Mouse (Mus musculus) ES-Bruce4 (cell line): ENCODE data around the gene Fbxl5. TPM values are rescaled to one million over a fixed set of nuclear protein-coding genes. Genes with fewer than 3 reads are reported as not detected.
A peak's percentile ranks its signal among the peaks of the same experiment; 100 is the strongest.

Source experiments
- H3K27ac ChIP-seq: 2 replicates; pipeline ENCODE4 v1.5.1; 2012; ENCODE audit warnings: low read length, inconsistent platforms; ENCODE audit not compliant: insufficient read depth
- H3K27me3 ChIP-seq: 2 replicates; pipeline ENCODE4 v1.6.1; 2012; ENCODE audit warnings: mild to moderate bottlenecking, low read length, inconsistent platforms; ENCODE audit not compliant: control insufficient read depth, poor library complexity, insufficient read depth, severe bottlenecking
- H3K36me3 ChIP-seq: 2 replicates; pipeline ENCODE4 v1.6.1; 2012; ENCODE audit warnings: inconsistent platforms, mild to moderate bottlenecking, low read length, moderate library complexity; ENCODE audit not compliant: control insufficient read depth, poor library complexity, insufficient read depth, severe bottlenecking
- H3K4me1 ChIP-seq: one replicate; pipeline ENCODE4 v1.8.1; 2011; ENCODE audit warnings: low read length; ENCODE audit not compliant: control insufficient read depth, insufficient read depth
- H3K4me3 ChIP-seq: 2 replicates; pipeline ENCODE4 v1.5.1; 2011; ENCODE audit warnings: low read depth, mild to moderate bottlenecking, low read length
- H3K9ac ChIP-seq: 2 replicates; pipeline ENCODE4 v1.6.1; 2012; ENCODE audit warnings: low read depth, mild to moderate bottlenecking, inconsistent platforms; ENCODE audit not compliant: poor library complexity, severe bottlenecking
- H3K9me3 ChIP-seq: replicated peaks from 2 replicates; pipeline ENCODE4 v1.6.1; 2012; ENCODE audit warnings: mild to moderate bottlenecking, low read length, inconsistent platforms; ENCODE audit not compliant: control insufficient read depth, poor library complexity, insufficient read depth, severe bottlenecking
- CTCF ChIP-seq: IDR thresholded peaks from one replicate; pipeline ENCODE4 v1.8.1; 2011; ENCODE audit warnings: low read depth, low read length
- EP300 ChIP-seq: IDR thresholded peaks from 2 replicates; pipeline ENCODE4 v1.6.1; 2011; ENCODE audit warnings: low read depth, low read length; ENCODE audit not compliant: insufficient read depth
- POLR2A ChIP-seq: IDR thresholded peaks from one replicate; pipeline ENCODE4 v1.8.1; 2011; ENCODE audit warnings: low read length; ENCODE audit not compliant: insufficient read depth
- polyA plus RNA-seq: library from polyadenylated mRNA; stranded (reverse); fragments of >200 nt; gene quantifications from 2 replicates; pipeline ENCODE4 v1.2.4, GENCODE M21; 2011; ENCODE audit warnings: low read depth; ENCODE audit not compliant: missing spikeins, insufficient read depth, insufficient read length

Fbxl5 gene
- polyA plus RNA-seq, result 89.0 and 98.2 TPM in 2 replicates

DNA sequence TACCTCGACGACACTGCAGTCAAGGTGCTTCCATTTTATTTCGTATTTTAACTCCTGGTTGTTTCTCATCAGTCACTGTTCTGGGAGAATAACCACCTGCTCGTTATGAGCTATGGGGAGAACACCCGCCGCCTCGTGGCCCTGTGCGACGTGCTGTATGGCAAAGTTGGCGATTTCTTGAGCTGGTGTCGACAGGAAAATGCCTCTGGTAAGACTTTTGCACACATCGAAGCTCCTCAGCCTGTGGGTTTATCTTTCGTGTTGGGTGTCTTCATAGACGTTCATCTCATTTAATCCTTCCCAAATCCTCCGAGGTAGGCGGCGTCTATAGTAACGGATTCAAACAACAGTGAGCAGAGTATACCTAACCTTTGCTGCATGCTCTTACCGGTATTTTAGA, at the start of gene Fbxl5:
TSS of gene Fbxl5 (minus strand) at position 101 of the 400 bp plus-strand sequence.
- Histone ChIP-seq H3K27ac (no peak within 1 kb of the TSS), H3K9ac (no peak within 1 kb of the TSS), H3K4me3 (no peak within 1 kb of the TSS), H3K27me3 (no peaks in the 10 kb centered on the region), H3K9me3 (no peaks in the 10 kb centered on the region), H3K4me1 (no peaks in the 10 kb centered on the region), H3K36me3 (no peaks in the 10 kb centered on the region)
- TF ChIP-seq CTCF (no peak), POLR2A (no peak), EP300 (no peak)

DNA sequence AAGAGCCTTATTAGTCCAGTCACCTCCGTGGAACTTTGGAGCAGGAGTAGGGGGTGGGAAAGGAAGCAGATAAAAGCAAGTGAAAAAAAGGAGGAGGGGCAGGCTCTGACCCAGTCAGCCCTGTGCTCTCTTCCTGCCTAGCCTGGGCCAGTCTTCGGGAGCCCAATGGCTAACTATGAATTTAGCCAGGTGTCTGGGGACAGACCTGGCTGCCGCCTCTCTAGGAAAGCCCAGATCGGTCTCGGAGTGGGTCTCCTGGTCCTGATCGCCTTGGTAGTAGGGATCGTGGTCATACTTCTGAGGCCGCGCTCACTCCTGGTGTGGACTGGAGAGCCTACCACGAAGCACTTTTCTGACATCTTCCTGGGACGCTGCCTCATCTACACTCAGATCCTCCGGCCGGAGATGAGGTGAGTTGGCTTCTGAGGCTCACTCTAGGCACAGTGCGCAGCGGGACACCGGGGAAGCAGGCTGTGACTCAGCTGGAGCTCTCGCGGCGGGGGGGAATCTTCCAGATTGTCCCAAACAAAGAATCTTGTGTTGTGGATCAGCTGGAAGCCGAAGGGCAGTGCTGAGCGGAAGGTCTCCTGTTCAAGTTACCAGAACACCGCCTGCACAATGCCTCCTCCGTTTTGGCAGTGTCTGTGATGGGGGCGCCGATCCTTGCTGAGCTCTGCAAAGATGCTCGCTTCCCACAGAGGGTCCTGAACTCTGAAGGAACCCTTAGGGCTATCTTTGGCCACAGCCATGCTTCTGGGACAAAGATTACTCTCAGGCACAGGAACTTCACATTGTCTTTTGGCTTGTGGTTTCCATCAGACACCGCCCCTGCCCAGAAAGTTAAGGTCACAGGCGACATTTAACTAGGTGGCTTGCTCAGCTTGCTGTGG, 47.5 kb upstream of the Fbxl5 start:
- TF ChIP-seq EP300 (peak; percentile 96), POLR2A (no peak)
- peaks cover 2% of the 10 kb centered on the region for H3K4me1 ChIP-seq
- no peaks in the 10 kb centered on the region for H3K36me3 ChIP-seq
- H3K27ac ChIP-seq, result peak overlapping the region; percentile 72
- H3K27me3 ChIP-seq, result no peaks in the 10 kb centered on the region
- peak overlapping the region; percentile 58 for H3K4me3 ChIP-seq
- H3K9me3 ChIP-seq, result no peaks in the 10 kb centered on the region
- peak overlapping the region; percentile 16 for H3K9ac ChIP-seq

DNA sequence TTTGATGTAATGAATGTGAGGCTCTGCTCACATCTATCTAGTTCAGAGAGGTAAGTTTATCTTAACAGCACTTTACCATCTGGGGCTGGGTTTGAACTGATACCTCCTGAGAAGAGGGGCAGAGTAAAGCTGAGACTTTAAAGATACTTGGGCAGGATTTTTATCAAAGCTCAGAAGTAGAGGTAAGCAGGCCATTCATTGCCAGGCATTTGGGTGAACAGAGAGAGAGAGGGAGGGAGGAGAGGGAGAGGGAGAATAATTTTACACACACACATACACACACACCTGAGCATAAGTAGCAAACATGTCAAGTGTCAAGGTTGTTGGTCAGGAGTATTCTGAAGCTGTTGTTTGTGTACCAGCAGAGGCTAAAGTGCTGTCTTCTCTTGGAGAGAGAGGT, 46.8 kb upstream of the Fbxl5 start, which contains the start of gene Cd38:
TSS of gene Cd38 (plus strand) at position 301 of the 400 bp plus-strand sequence.
- Histone ChIP-seq H3K27ac (peak within 1 kb of the TSS; percentile 72), H3K27me3 (no peaks in the 10 kb centered on the region), H3K36me3 (no peaks in the 10 kb centered on the region), H3K9me3 (no peaks in the 10 kb centered on the region), H3K9ac (peak within 1 kb of the TSS; percentile 16), H3K4me1 (peaks cover 2% of the 10 kb centered on the region), H3K4me3 (peak within 1 kb of the TSS; percentile 58)
- no peak for TF ChIP-seq POLR2A
- no peak for TF ChIP-seq CTCF
- no peak for TF ChIP-seq EP300

DNA sequence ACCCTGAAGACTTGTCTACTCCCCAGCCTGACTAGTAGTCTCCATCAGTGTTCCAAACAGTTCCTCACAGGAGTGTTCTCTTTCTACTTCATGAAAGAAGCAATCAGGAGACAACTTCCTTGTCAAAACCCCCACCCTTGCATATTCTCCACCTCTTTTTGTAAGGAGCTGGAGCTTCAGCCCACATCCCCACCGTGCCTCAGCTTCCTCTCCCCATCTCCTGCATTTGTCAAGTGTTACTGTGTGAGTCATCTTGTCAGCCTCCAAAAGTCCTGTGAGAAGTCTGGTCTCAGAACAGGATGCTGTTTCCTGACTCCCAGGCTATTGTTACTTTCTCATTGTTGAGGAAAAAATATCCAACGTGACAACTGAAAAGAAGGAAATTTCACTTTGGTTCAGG, 43.9 kb upstream of the Fbxl5 start:
- H3K27ac ChIP-seq, result peak overlapping the region; percentile 59
- H3K4me1 ChIP-seq, result peaks cover 6% of the 10 kb centered on the region
- H3K27me3 ChIP-seq, result no peaks in the 10 kb centered on the region
- H3K36me3 ChIP-seq, result no peaks in the 10 kb centered on the region
- H3K4me3 ChIP-seq, result no peak overlapping the region
- TF ChIP-seq POLR2A, result no peak
- 0 out of 2 replicates have a peak, but pooled peaks have one; percentile 14 for TF ChIP-seq EP300
- no peak overlapping the region for H3K9ac ChIP-seq
- H3K9me3 ChIP-seq, result no peaks in the 10 kb centered on the region; the same call in 1 of the 2 replicates

DNA sequence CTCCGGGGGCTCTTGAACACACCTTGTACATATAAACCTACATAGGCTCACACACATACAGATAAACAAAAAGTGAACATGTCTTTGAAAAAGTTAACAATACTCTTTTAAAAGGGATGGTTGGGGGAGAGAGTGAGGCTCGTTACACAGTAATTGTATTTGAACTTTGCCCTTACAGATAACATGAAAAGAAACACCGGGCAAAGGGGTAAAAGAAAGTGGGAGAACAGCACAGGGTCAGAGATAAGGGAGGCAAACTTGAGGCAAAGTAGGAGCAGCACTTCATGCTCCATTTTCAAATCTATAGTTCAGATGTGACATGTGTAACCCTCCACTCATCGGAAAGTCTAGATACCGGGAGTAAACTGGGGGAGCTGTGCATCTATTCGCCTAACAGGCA, 42.2 kb upstream of the Fbxl5 start:
- H3K36me3 ChIP-seq, result no peaks in the 10 kb centered on the region
- peaks cover 4% of the 10 kb centered on the region for H3K4me1 ChIP-seq
- no peak overlapping the region for H3K4me3 ChIP-seq
- peaks cover 8% of the 10 kb centered on the region; the same call in 1 of the 2 replicates for H3K9me3 ChIP-seq
- H3K27ac ChIP-seq, result no peak overlapping the region
- H3K27me3 ChIP-seq, result no peaks in the 10 kb centered on the region
- H3K9ac ChIP-seq, result no peak overlapping the region
- TF ChIP-seq POLR2A (no peak), EP300 (no peak), CTCF (no peak)
